Mouse (Mus musculus) cerebellum, adult 2 months (tissue): ENCODE data around the gene Kbtbd12. TPM values are rescaled to one million over a fixed set of nuclear protein-coding genes. Genes with fewer than 3 reads are reported as not detected.

Experiments used
- DNase-seq, 2 experiments: peaks; one replicate each; pipeline ENCODE4 v3.0.0; 2021
- H3K27ac ChIP-seq: fragments of 200-500 bp; 2 replicates; pipeline ENCODE4 v1.5.1; 2012; ENCODE audit warnings: low read length, control low read depth, inconsistent platforms; ENCODE audit not compliant: insufficient read depth
- H3K27me3 ChIP-seq: fragments of 200-500 bp; 2 replicates; pipeline ENCODE4 v1.6.1; 2012; ENCODE audit warnings: inconsistent platforms, mild to moderate bottlenecking, low read length, moderate library complexity; ENCODE audit not compliant: control insufficient read depth, insufficient read depth
- H3K4me1 ChIP-seq: fragments of 200-500 bp; 2 replicates; pipeline ENCODE4 v1.6.1; 2011; ENCODE audit warnings: low read length; ENCODE audit not compliant: control insufficient read depth, insufficient read depth
- H3K4me3 ChIP-seq: fragments of 200-500 bp; replicated peaks from 2 replicates; pipeline ENCODE3; 2011; ENCODE audit warnings: mild to moderate bottlenecking, low read depth, low read length, control low read depth; ENCODE audit not compliant: insufficient read depth
- CTCF ChIP-seq: fragments of 200-500 bp; IDR thresholded peaks from 2 replicates; pipeline ENCODE4 v1.5.1; 2011; ENCODE audit warnings: low read depth, mild to moderate bottlenecking, control low read depth, low read length, moderate library complexity, borderline replicate concordance; ENCODE audit not compliant: insufficient read depth
- POLR2A ChIP-seq: fragments of 200-500 bp; IDR thresholded peaks from 2 replicates; pipeline ENCODE4 v1.6.1; 2011; ENCODE audit warnings: low read length, control low read depth, borderline replicate concordance; ENCODE audit not compliant: insufficient read depth
- WGBS: fragments of 180-500 bp; shearing (Covaris S2); methylation state at CpG from one replicate; pipeline ENCODE4 v1.1.7; 2018; 5-methylcytosine and 5-hydroxymethylcytosine counted together
- polyA plus RNA-seq: library from polyadenylated mRNA; depleted of rRNA; stranded (reverse); fragments of >200 nt; gene quantifications from 2 replicates; pipeline ENCODE4 v1.2.3, GENCODE M21; 2012

Gene Kbtbd12
- polyA plus RNA-seq, 1 experiment = 0.13 TPM

DNA sequence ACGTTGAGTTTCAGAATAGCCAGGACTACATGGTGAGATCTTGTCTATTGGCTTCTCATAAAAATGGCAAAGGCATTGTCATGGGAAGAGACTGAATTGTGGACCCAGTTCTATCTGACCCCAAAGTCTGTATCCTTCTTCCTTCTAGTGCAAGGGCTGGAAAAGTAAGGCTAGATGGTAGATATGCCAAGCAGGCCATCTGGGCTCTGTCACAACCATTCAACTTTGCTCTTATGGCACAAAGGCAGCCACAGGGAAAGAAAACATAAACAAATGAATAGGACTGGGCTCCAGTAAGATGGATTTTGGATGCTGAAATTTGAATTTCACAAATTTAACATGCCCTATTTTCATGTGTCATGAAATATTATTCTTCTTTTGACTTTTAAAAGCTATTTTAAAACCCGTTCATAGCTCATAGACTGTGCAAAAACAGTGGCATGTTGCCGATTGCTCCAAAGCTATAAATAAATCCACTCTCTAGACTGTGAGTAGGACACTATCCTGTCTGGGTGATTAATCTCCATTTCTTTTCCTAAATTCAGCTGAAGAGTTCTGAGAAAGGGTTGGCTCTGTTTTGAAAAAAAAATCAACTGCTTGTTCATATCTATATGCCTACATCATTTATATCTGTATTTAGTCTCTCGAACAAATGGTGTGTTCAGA is 15.8 kb downstream of the Kbtbd12 start:
- no peaks in the 10 kb centered on the region; the same call in 1 of the 2 replicates for H3K4me1 ChIP-seq
- peak overlapping the region; percentile 59; the same call in 1 of the 2 replicates for H3K27ac ChIP-seq
- TF ChIP-seq CTCF (no peak), POLR2A (no peak)
- 24% methylated on average over 4 of the region's 4 CpGs for WGBS
- DNase-seq = peak; percentile 46 to 72
- H3K4me3 ChIP-seq = no peak overlapping the region
- H3K27me3 ChIP-seq = no peaks in the 10 kb centered on the region

DNA sequence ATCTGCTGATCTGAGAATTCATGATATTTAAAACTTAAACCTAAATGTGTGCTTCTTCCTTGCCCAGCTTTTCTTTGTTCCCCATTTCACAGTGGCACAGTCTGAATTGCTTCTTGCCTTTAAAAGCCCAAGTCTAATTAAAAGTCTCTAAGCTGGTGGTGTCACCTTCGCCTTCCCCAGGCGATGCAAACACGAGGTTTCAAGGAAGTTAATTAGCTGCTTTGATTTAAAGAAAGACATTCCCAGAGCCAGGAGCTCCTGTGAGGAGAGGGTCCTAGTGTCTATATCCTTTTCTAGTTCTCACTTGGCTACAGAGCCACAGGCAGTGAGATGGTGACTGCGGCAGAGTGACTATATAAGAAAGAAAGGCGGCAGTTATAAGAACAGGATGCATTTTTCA is 18.2 kb downstream of the Kbtbd12 start:
- WGBS = 80% methylated on average over 5 of the region's 5 CpGs
- no peaks in the 10 kb centered on the region; the same call in 1 of the 2 replicates for H3K4me1 ChIP-seq
- H3K27ac ChIP-seq = no peak overlapping the region
- H3K4me3 ChIP-seq = no peak overlapping the region
- TF ChIP-seq POLR2A (no peak), CTCF (no peak)
- DNase-seq = no peak
- no peaks in the 10 kb centered on the region for H3K27me3 ChIP-seq

- no peak for DNase-seq
- H3K4me1 ChIP-seq = no peaks in the 10 kb centered on the region
- no peak overlapping the region for H3K4me3 ChIP-seq
- TF ChIP-seq CTCF = no peak
- TF ChIP-seq POLR2A = no peak
- no peaks in the 10 kb centered on the region for H3K27me3 ChIP-seq
- H3K27ac ChIP-seq = no peak overlapping the region
- WGBS = 81% methylated on average over 2 of the region's 2 CpGs
These were observed 22.4 kb downstream of the Kbtbd12 start for GRCm38 (mm10) chr6:88615352-88615751.

GRCm38 (mm10) chr6:88606417-88606816 is 31.3 kb downstream of the Kbtbd12 start:
- WGBS = 43% methylated on average over 2 of the region's 2 CpGs
- Histone ChIP-seq H3K4me1 (no peaks in the 10 kb centered on the region; the same call in 1 of the 2 replicates), H3K27ac (no peak overlapping the region), H3K27me3 (no peaks in the 10 kb centered on the region), H3K4me3 (no peak overlapping the region)
- no peak for DNase-seq
- TF ChIP-seq CTCF (no peak), POLR2A (no peak)

DNA sequence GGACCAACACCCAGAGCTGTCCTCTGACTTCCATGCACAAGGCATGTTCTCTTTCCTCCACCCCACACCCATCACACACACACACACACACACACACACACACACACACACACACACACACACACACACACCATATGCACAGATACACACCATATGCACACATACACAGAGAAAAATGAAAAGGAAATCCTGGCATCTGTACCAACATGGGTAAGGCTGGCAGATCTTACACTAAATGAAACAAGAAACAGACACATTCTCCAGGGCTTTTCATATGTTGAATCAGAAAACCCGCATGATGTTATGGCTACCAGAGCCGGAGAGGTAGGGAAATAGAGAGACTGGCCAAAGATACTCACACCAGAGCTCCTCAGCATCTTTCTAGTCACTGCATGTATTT is 32.0 kb downstream of the Kbtbd12 start:
- no peak for DNase-seq
- H3K27me3 ChIP-seq = no peaks in the 10 kb centered on the region
- H3K4me1 ChIP-seq = no peaks in the 10 kb centered on the region; the same call in 1 of the 2 replicates
- TF ChIP-seq POLR2A (no peak), CTCF (no peak)
- H3K27ac ChIP-seq = no peak overlapping the region
- WGBS = 90% methylated on average over 2 of the region's 2 CpGs
- H3K4me3 ChIP-seq = no peak overlapping the region

DNA sequence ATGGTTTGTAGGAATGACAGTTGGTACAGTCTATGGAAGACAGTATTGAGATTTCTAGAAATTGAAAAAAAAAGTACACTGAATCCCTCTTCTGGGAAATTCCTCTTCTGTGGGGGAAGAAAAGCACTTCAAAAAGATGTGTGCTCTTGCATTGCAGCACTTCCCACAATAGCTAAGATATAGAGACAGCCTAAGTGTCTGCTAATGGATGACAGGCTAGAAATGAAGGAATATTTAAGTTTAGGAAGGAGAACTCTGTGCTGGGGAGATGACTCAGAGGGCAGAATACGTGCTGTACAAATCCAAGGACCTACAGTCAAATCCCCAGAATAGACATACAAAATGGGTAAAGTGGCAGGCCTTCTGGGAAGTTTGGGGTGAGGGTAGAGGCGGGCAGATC is 32.5 kb downstream of the Kbtbd12 start:
- Histone ChIP-seq H3K27ac (no peak overlapping the region), H3K4me1 (no peaks in the 10 kb centered on the region; the same call in 1 of the 2 replicates), H3K4me3 (no peak overlapping the region), H3K27me3 (no peaks in the 10 kb centered on the region)
- WGBS = 92% methylated on average over 2 of the region's 2 CpGs
- no peak for DNase-seq
- no peak for TF ChIP-seq CTCF
- no peak for TF ChIP-seq POLR2A

- no peaks in the 10 kb centered on the region for H3K4me1 ChIP-seq
- no peaks in the 10 kb centered on the region for H3K27me3 ChIP-seq
- no peak overlapping the region for H3K27ac ChIP-seq
- WGBS = 89% methylated on average over 2 of the region's 2 CpGs
- DNase-seq = no peak
- TF ChIP-seq CTCF = no peak
- TF ChIP-seq POLR2A = no peak
- H3K4me3 ChIP-seq = no peak overlapping the region
These were observed 41.6 kb downstream of the Kbtbd12 start for GRCm38 (mm10) chr6:88596108-88596507.

DNA sequence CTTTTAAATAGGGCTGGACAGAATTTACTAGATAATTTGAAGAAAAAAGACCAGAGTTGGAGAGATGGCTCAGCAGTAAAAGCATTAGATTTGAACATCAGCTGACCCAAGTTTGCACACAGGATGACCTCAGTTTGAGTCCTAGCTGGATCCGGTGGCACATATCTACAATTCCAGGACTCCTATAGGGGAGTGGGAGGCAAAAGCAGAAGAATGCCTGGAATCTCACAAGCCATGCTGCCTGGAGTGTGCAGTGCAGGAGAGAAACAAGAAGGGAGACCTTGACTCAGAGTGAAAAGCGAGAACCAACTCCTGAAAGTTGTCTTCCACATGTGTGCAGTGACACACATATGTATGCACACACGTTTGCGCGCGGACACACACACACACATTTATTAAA is 45.4 kb downstream of the Kbtbd12 start:
- no peak for DNase-seq
- no peak overlapping the region for H3K4me3 ChIP-seq
- no peak for TF ChIP-seq POLR2A
- no peak for TF ChIP-seq CTCF
- no peaks in the 10 kb centered on the region for H3K4me1 ChIP-seq
- 97% methylated on average over 6 of the region's 6 CpGs for WGBS
- no peaks in the 10 kb centered on the region for H3K27me3 ChIP-seq
- H3K27ac ChIP-seq = no peak overlapping the region
